Mouse (Mus musculus) heart, embryonic 12.5 days (tissue): Measurements from ENCODE around the gene Fggy. TPM values are rescaled to one million over a fixed set of nuclear protein-coding genes. Genes with fewer than 3 reads are reported as not detected.

Experiments used
- ATAC-seq: fragments of 200-750 bp; cut with Nextera tagmentation; 2 replicates; pipeline ENCODE4 v1.8.0; 2017; ENCODE audit warnings: moderate TSS enrichment, moderate library complexity; ENCODE audit not compliant: insufficient number of reproducible peaks, low FRiP score
- H3K27ac ChIP-seq: fragments of 300-500 bp; sonication (generic); 2 replicates; pipeline ENCODE4 v1.5.1; 2016; ENCODE audit warnings: mild to moderate bottlenecking, moderate library complexity; ENCODE audit not compliant: poor library complexity, severe bottlenecking
- H3K27me3 ChIP-seq: fragments of 300-500 bp; sonication (generic); replicated peaks from 2 replicates; pipeline ENCODE4 v1.6.1; 2016; ENCODE audit warnings: mild to moderate bottlenecking, moderate library complexity
- H3K36me3 ChIP-seq: fragments of 300-500 bp; sonication (generic); 2 replicates; pipeline ENCODE4 v1.6.1; 2016; ENCODE audit warnings: mild to moderate bottlenecking, moderate library complexity
- H3K4me1 ChIP-seq: fragments of 300-500 bp; sonication (generic); replicated peaks from 2 replicates; pipeline ENCODE4 v1.6.1; 2016; ENCODE audit warnings: mild to moderate bottlenecking
- H3K4me2 ChIP-seq: fragments of 300-500 bp; sonication (generic); 2 replicates; pipeline ENCODE4 v1.6.1; 2016; ENCODE audit warnings: mild to moderate bottlenecking, moderate library complexity
- H3K4me3 ChIP-seq: fragments of 300-500 bp; sonication (generic); 2 replicates; pipeline ENCODE4 v1.5.1; 2016; ENCODE audit warnings: mild to moderate bottlenecking
- H3K9ac ChIP-seq: fragments of 300-500 bp; sonication (generic); 2 replicates; pipeline ENCODE4 v1.6.1; 2016; ENCODE audit warnings: mild to moderate bottlenecking, moderate library complexity
- H3K9me3 ChIP-seq: fragments of 300-500 bp; sonication (generic); replicated peaks from 2 replicates; pipeline ENCODE4 v1.6.1; 2016; ENCODE audit warnings: mild to moderate bottlenecking, moderate library complexity
- WGBS: fragments of 180-500 bp; shearing (Covaris S2); methylation state at CpG from one replicate; pipeline ENCODE4 v1.1.7; 2016; 5-methylcytosine and 5-hydroxymethylcytosine counted together
- polyA plus RNA-seq: library from polyadenylated mRNA; unstranded; fragments of >200 nt; fragmentation: Nextera tagmentation; extraction: Ambion mirVana; gene quantifications from 2 replicates; pipeline ENCODE4 v1.2.1, GENCODE M21; 2016

Gene Fggy
- polyA plus RNA-seq, 1 experiment from 2014 or later: 5.8 TPM

DNA sequence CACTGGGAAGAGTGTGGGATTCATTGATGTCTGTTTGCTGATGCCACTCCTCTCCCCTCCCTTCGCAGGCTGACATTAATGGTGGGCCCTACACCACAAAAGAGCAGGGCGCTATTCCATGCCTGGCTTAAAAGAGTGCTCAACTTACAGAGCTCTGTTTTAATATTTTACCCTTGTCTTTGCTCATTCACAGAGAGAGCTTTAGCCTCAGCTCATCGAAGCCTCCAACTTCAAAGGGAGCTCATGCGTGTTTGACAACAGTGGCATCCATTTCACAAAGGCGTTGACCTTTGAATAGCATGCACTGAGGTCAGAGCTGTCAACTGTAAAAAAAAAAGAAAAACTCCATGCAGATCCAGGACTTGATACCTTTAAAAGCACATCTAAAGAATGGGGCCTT is 86.7 kb downstream of the Fggy start:
- Histone ChIP-seq H3K4me1 (no peaks in the 10 kb centered on the region), H3K4me3 (no peak overlapping the region), H3K4me2 (no peak overlapping the region), H3K9me3 (no peaks in the 10 kb centered on the region), H3K36me3 (no peaks in the 10 kb centered on the region), H3K27me3 (no peaks in the 10 kb centered on the region), H3K9ac (no peak overlapping the region), H3K27ac (no peak overlapping the region)
- ATAC-seq: no peak
- WGBS: 66% methylated on average over 5 of the region's 5 CpGs

DNA sequence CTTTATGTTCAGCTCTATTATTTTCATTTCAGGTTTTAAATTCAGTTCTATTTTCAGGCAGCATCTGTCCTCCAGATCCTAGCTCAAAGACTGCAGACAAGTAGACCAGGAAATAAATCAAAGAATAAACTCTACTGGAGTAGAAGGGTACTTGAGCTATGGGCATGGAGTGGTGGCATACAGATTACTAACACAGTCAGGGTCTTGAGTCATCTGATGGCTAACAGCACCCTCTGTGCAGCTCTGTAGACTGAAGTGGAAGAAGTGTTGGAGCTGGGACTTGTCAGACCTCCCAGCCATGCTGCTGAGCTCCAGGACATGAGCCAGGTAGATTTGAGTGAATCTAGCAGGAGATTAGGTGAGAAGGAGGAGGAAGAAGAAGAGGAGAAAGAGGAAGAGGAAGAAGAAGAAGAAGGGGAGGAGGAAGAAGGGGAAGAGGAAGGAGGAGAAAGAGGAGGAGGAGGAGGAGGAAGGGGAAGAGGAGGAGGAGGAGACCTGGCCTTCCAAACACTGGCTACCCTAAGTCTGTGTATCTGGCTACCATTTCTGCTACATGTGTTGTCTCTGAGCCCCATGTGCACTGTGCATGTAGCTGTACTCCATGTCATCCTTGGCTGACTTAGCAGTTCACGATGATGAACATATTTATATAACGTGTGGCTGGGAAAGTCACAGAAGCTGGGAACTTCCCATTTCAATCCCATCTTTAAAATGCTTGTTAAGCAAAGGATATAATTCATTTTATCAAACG is 91.7 kb downstream of the Fggy start:
- no peaks in the 10 kb centered on the region for H3K9me3 ChIP-seq
- H3K9ac ChIP-seq: no peak overlapping the region
- no peak for ATAC-seq
- no peaks in the 10 kb centered on the region for H3K36me3 ChIP-seq
- no peaks in the 10 kb centered on the region for H3K27me3 ChIP-seq
- no peak overlapping the region for H3K4me3 ChIP-seq
- H3K4me2 ChIP-seq: no peak overlapping the region
- WGBS: 75% methylated on average over 3 of the region's 3 CpGs
- H3K27ac ChIP-seq: no peak overlapping the region
- H3K4me1 ChIP-seq: peaks cover 21% of the 10 kb centered on the region

DNA sequence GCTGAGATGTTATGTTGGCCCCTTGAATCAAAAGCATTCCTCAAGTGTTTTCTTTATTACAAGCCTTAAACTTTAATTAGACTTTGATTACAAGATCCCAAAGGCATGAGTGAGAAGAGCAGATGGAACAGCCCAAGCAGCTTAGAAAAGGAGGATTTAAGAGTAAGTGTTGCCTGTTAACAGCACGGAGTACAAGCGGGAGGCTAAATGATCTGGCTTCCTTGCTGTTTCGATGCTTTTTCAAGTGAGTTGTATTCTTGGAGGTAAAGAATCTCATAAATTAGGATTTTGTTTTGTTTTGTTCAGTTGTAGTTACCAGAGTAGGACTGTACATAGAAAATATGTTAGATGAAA is 92.2 kb downstream of the Fggy start:
- no peak for ATAC-seq

DNA sequence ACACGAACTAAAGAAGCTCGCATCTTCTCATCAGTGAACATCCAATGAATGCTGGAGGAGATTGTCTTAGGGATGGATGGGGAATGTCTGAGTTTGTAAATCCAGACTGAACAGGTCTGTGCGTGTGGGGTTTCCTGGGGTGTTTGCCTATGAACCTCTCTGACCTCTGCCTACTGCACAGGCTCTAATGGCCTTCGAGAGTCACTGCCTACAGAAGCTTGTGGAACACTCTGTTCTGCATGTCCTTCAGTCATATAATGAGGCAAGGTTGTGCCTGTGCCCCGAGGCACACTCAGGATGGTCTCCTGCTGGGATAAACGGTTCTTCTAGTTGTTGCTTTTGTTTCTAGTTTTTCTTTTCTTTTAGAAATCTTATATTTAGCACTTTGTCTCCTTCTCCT is 92.7 kb downstream of the Fggy start:
- no peak for ATAC-seq
- H3K4me1 ChIP-seq: peaks cover 26% of the 10 kb centered on the region
- H3K9ac ChIP-seq: no peak overlapping the region
- no peak overlapping the region for H3K4me2 ChIP-seq
- H3K36me3 ChIP-seq: no peaks in the 10 kb centered on the region
- no peaks in the 10 kb centered on the region for H3K27me3 ChIP-seq
- H3K27ac ChIP-seq: no peak overlapping the region
- H3K4me3 ChIP-seq: no peak overlapping the region
- no peaks in the 10 kb centered on the region for H3K9me3 ChIP-seq
- WGBS: 81% methylated on average over 6 of the region's 6 CpGs

More for the DNA sequence above, 92.2 kb downstream of the Fggy start:
- Histone ChIP-seq H3K9me3 (no peaks in the 10 kb centered on the region), H3K27me3 (no peaks in the 10 kb centered on the region), H3K36me3 (no peaks in the 10 kb centered on the region), H3K9ac (no peak overlapping the region), H3K4me1 (peaks cover 26% of the 10 kb centered on the region), H3K27ac (no peak overlapping the region), H3K4me2 (no peak overlapping the region), H3K4me3 (no peak overlapping the region)
- 92% methylated on average over 3 of the region's 3 CpGs for WGBS

DNA sequence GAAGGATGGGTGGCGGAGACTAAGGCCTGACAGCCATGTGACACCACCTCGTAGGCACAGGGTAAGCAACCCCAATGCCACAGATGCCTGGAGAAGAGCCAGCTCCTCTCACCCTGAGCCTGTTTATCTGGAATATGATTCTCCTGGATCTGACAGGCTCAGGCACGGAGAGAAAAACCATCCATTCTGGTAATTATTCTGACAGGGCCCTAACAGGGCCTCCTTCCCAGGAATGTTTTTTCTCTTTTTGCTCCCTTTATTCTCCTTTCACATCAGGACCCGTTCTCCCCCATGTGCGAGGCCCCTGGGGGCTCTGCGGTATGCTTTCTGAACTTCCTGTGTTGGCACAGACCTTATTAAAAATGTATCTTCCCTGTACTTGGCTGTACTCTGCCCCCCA is 94.7 kb downstream of the Fggy start:
- H3K9ac ChIP-seq: no peak overlapping the region
- H3K27me3 ChIP-seq: no peaks in the 10 kb centered on the region
- no peak overlapping the region for H3K27ac ChIP-seq
- no peak for ATAC-seq
- H3K36me3 ChIP-seq: no peaks in the 10 kb centered on the region
- H3K4me1 ChIP-seq: peaks cover 26% of the 10 kb centered on the region
- no peak overlapping the region for H3K4me2 ChIP-seq
- no peak overlapping the region for H3K4me3 ChIP-seq
- H3K9me3 ChIP-seq: no peaks in the 10 kb centered on the region
- WGBS: 40% methylated on average over 6 of the region's 6 CpGs

DNA sequence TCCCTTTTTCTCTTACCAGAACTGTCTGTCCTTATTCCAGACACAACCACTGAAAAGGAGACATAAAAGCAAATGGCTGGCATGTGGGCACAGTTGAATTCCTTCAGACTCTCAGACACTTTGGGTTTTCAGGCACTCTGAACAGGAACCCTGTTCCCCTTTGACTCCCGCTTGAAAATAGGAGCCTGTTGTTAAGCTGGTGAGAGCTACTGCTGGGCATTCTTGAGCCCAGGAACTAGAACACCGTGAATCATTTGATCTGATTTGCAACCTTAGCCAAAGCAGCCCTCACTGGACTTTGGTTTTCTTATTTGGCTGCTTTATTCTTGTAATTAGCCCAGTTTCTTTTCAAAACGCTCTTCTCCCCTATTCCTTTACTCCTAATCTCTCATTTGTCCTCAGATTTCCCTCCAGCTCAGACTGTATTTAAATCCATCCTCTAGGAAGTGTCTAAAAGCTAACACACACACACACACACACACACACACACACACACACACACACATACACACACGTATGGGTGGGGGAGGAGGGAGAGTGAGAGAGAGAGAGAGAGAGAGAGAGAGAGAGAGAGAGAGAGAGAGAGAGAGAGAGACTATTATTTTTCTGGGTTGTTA is 96.1 kb downstream of the Fggy start:
- Histone ChIP-seq H3K9ac (no peak overlapping the region), H3K9me3 (no peaks in the 10 kb centered on the region), H3K36me3 (no peaks in the 10 kb centered on the region), H3K4me1 (peaks cover 26% of the 10 kb centered on the region), H3K4me2 (no peak overlapping the region), H3K27me3 (no peaks in the 10 kb centered on the region), H3K27ac (no peak overlapping the region), H3K4me3 (no peak overlapping the region)
- WGBS: 50% methylated on average over 3 of the region's 4 CpGs
- ATAC-seq: no peak

DNA sequence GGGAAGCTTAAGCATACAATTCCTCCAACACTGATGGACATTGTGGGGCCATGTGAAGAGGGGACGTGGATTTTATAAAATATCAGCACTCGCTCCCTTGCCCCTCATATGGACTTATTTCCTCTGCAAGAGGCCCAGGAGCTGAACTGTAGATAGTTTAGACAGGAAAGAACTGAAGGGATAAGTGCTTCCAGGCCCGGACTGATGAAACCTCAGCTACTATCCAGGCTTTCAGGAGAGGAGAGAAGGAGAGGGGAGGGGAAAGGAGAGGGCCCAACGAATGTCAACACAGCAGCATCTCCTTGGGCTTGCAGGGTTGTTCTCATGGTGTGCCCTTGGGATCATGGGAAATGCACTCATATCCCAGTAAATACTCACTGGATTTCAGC is 96.6 kb downstream of the Fggy start:
- no peak overlapping the region for H3K4me3 ChIP-seq
- H3K4me1 ChIP-seq: peaks cover 30% of the 10 kb centered on the region
- no peak overlapping the region for H3K9ac ChIP-seq
- no peaks in the 10 kb centered on the region for H3K36me3 ChIP-seq
- WGBS: 30% methylated on average over 4 of the region's 4 CpGs
- H3K4me2 ChIP-seq: no peak overlapping the region
- H3K27me3 ChIP-seq: no peaks in the 10 kb centered on the region
- no peak overlapping the region for H3K27ac ChIP-seq
- H3K9me3 ChIP-seq: no peaks in the 10 kb centered on the region
- ATAC-seq: no peak

DNA sequence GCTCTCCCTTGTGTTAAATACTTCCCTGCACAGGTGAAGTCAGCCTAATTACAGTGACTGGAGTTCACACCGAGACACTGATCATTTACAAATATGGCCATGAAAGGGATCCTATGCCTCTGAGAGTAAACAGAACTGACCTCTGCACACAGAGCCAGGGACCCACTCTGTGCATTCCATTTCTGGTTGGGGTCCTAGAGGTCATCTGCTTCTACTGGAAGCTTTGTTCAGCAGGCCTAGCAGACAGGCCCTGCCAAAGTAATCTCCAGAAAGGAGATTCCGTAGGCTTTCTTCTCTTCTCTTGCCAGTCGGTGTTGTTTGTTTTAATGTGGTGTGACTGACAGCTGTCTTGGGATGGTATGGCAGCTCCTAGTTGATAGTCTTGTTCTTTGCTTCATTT is 101.7 kb downstream of the Fggy start:
- no peaks in the 10 kb centered on the region for H3K36me3 ChIP-seq
- WGBS: 28% methylated on average over 3 of the region's 3 CpGs
- no peak overlapping the region for H3K4me2 ChIP-seq
- H3K4me3 ChIP-seq: no peak overlapping the region
- H3K4me1 ChIP-seq: peaks cover 12% of the 10 kb centered on the region
- ATAC-seq: no peak
- H3K9me3 ChIP-seq: no peaks in the 10 kb centered on the region
- H3K27ac ChIP-seq: no peak overlapping the region
- H3K9ac ChIP-seq: no peak overlapping the region
- H3K27me3 ChIP-seq: no peaks in the 10 kb centered on the region

DNA sequence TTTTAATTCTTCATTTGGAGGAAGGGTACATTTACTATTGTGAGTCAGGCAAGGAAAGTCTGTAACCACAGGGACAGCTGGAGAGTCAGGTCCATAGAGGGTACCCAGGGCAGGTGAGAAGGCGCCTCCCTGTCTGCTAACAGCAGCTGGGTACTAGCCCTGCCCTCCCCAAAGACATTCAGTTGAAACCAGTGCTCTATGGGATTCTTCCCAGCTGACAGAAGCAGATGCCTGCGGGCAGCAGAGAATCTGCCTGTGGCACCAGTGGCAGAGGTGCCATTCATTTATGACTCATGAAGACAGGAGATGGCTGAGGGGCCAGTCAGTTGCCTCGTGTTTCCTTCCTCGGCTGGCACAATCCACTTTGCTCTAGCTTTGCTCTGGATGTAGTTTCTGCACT is 106.3 kb downstream of the Fggy start:
- H3K36me3 ChIP-seq: no peaks in the 10 kb centered on the region
- H3K4me2 ChIP-seq: no peak overlapping the region
- ATAC-seq: no peak
- no peak overlapping the region for H3K27ac ChIP-seq
- H3K9ac ChIP-seq: no peak overlapping the region
- H3K27me3 ChIP-seq: no peaks in the 10 kb centered on the region
- H3K4me1 ChIP-seq: peaks cover 7% of the 10 kb centered on the region
- 74% methylated on average over 4 of the region's 4 CpGs for WGBS
- H3K4me3 ChIP-seq: no peak overlapping the region
- H3K9me3 ChIP-seq: no peaks in the 10 kb centered on the region

DNA sequence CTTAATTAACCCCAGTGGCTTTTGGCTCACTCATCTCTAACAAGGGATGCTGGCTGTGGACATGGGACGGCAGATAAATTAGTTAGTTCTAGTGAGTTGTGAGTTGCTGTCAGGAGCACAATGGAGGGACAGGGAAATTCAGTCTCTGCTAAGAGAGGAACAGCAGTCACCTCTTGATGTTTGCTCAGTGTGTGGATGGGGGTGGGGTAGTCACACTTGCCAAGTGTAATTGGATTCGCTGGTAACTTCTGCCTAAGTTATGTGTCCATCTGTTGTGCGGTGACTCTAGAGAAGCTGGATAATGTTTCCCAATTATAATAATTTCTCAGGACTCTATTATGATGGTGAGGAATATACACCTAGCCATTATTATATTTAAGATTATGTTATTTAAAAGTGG is 107.0 kb downstream of the Fggy start:
- Histone ChIP-seq H3K4me3 (no peak overlapping the region), H3K27me3 (no peaks in the 10 kb centered on the region), H3K27ac (no peak overlapping the region), H3K36me3 (no peaks in the 10 kb centered on the region), H3K4me1 (no peaks in the 10 kb centered on the region), H3K9me3 (no peaks in the 10 kb centered on the region), H3K9ac (no peak overlapping the region), H3K4me2 (no peak overlapping the region)
- no peak for ATAC-seq
- 72% methylated on average over 3 of the region's 3 CpGs for WGBS

DNA sequence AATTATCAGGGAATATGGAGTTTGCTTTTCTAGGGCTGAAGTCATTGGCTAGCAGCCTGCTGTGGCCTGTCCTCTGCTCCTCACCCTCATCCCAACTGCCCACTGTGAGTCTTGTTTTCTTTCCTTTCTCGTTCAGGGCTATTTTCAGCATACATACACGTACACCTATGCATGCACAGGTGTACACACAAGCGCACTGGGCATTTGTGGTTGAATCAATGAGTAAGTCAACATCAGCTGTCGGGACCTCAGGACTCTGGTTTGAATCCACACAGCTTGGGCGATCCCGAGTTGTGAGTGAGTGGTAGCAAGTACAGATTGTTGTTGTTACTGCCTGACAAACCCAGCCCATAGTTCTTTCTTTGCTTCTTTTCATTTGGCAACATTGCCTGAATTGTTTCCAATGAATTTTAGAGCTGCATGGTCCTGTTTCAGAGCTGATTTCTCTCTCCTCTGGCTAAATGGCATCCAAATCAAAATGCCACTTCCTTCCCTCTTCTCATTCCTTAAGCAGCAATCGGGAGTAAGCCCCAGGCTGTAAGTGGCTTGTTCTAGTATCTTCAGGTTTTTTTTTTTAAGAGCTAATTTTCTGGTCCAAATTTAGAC is 109.1 kb downstream of the Fggy start:
- H3K4me2 ChIP-seq: no peak overlapping the region
- H3K4me3 ChIP-seq: no peak overlapping the region
- H3K36me3 ChIP-seq: no peaks in the 10 kb centered on the region
- no peak for ATAC-seq
- 66% methylated on average over 7 of the region's 7 CpGs for WGBS
- no peak overlapping the region for H3K27ac ChIP-seq
- H3K4me1 ChIP-seq: no peaks in the 10 kb centered on the region
- no peak overlapping the region for H3K9ac ChIP-seq
- H3K9me3 ChIP-seq: no peaks in the 10 kb centered on the region
- no peaks in the 10 kb centered on the region for H3K27me3 ChIP-seq
